Mouse (Mus musculus) intestine, embryonic 14.5 days (tissue): ENCODE results near the gene Lbhd1. TPM values are rescaled to one million over a fixed set of nuclear protein-coding genes. Genes with fewer than 3 reads are reported as not detected.
"Not testable (repeated sequence)": the region's sequence is repeated elsewhere in the genome, so short reads cannot be mapped to it uniquely, and the experiment has no call there.

Experiments
- ATAC-seq: fragments of 200-750 bp; cut with Nextera tagmentation; replicated peaks from 2 replicates; pipeline ENCODE4 v1.8.0; 2017; ENCODE audit warnings: low read depth, moderate number of reproducible peaks, moderate TSS enrichment, moderate library complexity; ENCODE audit not compliant: low FRiP score, low TSS enrichment
- DNase-seq: peaks from one replicate; pipeline ENCODE4 v3.0.0-alpha.2; 2018; ENCODE audit warnings: low spot score
- H3K27ac ChIP-seq: fragments of 300-500 bp; sonication (generic); 2 replicates; pipeline ENCODE4 v1.5.1; 2014; ENCODE audit warnings: low read depth, mild to moderate bottlenecking, control low read depth
- H3K27me3 ChIP-seq: fragments of 300-500 bp; sonication (generic); replicated peaks from 2 replicates; pipeline ENCODE4 v1.6.1; 2014; ENCODE audit warnings: low read length, control low read depth; ENCODE audit not compliant: control insufficient read depth, insufficient read depth
- H3K36me3 ChIP-seq: fragments of 300-500 bp; sonication (generic); 2 replicates; pipeline ENCODE4 v1.6.1; 2014; ENCODE audit warnings: low read length, control low read depth; ENCODE audit not compliant: control insufficient read depth, insufficient read depth
- H3K4me1 ChIP-seq: fragments of 300-500 bp; sonication (generic); replicated peaks from 2 replicates; pipeline ENCODE4 v1.6.1; 2014; ENCODE audit warnings: low read length, control low read depth, mixed read lengths; ENCODE audit not compliant: control insufficient read depth, insufficient read depth
- H3K4me2 ChIP-seq: fragments of 300-500 bp; sonication (generic); 2 replicates; pipeline ENCODE4 v1.6.1; 2014; ENCODE audit warnings: low read length
- H3K4me3 ChIP-seq: fragments of 300-500 bp; sonication (generic); 2 replicates; pipeline ENCODE4 v1.5.1; 2014; ENCODE audit warnings: low read depth, low read length, control low read depth, mixed read lengths
- H3K9ac ChIP-seq: fragments of 300-500 bp; sonication (generic); 2 replicates; pipeline ENCODE4 v1.6.1; 2014; ENCODE audit warnings: mild to moderate bottlenecking, low read length
- H3K9me3 ChIP-seq: fragments of 300-500 bp; sonication (generic); 2 replicates; pipeline ENCODE4 v1.6.1; 2016; ENCODE audit warnings: low read length, control low read depth; ENCODE audit not compliant: control insufficient read depth
- WGBS: fragments of 180-500 bp; shearing (Covaris S2); extraction: QIAGEN DNeasy Blood & Tissue Kit; methylation state at CpG from one replicate; pipeline ENCODE4 v1.1.7; 2014; 5-methylcytosine and 5-hydroxymethylcytosine counted together
- polyA plus RNA-seq: library from polyadenylated mRNA; unstranded; fragments of >200 nt; fragmentation: Nextera tagmentation; extraction: Ambion mirVana; gene quantifications from 2 replicates; pipeline ENCODE4 v1.2.1, GENCODE M21; 2014

Gene Lbhd1
- 78.6 and 79.2 TPM in 2 replicates for polyA plus RNA-seq

- H3K27me3 ChIP-seq = no peaks in the 10 kb centered on the region
- H3K36me3 ChIP-seq = peaks cover under 1% of the 10 kb centered on the region; the same call in 1 of the 2 replicates
- no peak within 1 kb of the TSS for H3K4me3 ChIP-seq
- 81% methylated on average over 3 of the region's 3 CpGs for WGBS
- ATAC-seq (no peak), DNase-seq (no peak)
- no peaks in the 10 kb centered on the region for H3K9me3 ChIP-seq
- H3K9ac ChIP-seq = no peak within 1 kb of the TSS
- no peak within 1 kb of the TSS for H3K4me2 ChIP-seq
- H3K4me1 ChIP-seq = peaks cover 13% of the 10 kb centered on the region
- H3K27ac ChIP-seq = no peak within 1 kb of the TSS
Observed at GRCm38 (mm10) chr19:8883616-8884015, at the start of gene Lbhd1, which contains the start of gene Gm49403. Gene Lbhd1, plus strand, starts transcription at chr19:8883732. Gene Gm49403, plus strand, starts transcription at chr19:8883930.

DNA sequence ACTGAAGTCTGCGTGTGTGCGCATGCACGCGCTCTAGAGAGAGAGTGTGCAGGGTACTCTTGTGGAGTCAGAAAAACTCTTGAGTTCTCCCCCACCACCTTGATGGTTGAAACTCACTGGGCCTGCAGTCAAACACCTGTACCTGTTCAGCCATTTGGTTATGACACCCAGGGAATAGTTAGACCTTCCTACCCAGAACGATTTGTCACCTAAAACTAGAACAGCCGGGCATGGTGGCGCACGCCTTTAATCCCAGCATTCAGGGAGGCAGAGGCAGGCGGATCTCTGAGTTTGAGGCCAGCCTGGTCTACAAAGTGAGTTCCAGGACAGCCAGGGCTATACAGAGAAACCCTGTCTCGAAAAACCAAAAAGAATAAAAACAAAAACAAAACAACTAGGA lies 47.2 kb upstream of the Lbhd1 start:
- Histone ChIP-seq H3K36me3 (peaks cover 37% of the 10 kb centered on the region), H3K4me1 (peaks cover 23% of the 10 kb centered on the region)
- 97% methylated on average over 10 of the region's 10 CpGs for WGBS
- H3K27ac ChIP-seq, H3K9me3 ChIP-seq, DNase-seq, H3K9ac ChIP-seq, H3K4me3 ChIP-seq, H3K27me3 ChIP-seq, ATAC-seq, H3K4me2 ChIP-seq: not testable (repeated sequence)

GRCm38 (mm10) chr19:8837251-8837791 lies 46.2 kb upstream of the Lbhd1 start, which contains the start of gene Bscl2:
Gene Bscl2, plus strand, starts transcription at chr19:8837467.
- Histone ChIP-seq H3K36me3 (peaks cover 27% of the 10 kb centered on the region), H3K4me3 (peak within 1 kb of the TSS; percentile 61), H3K27me3 (no peaks in the 10 kb centered on the region), H3K9ac (peak within 1 kb of the TSS; percentile 75), H3K4me1 (peaks cover 23% of the 10 kb centered on the region), H3K27ac (peak within 1 kb of the TSS; percentile 96), H3K9me3 (no peaks in the 10 kb centered on the region), H3K4me2 (peak within 1 kb of the TSS; percentile 98)
- under 1% methylated on average over 38 of the region's 38 CpGs for WGBS
- DNase-seq (peak; percentile 95), ATAC-seq (peak; percentile 74)

GRCm38 (mm10) chr19:8838041-8838730 lies 45.3 kb upstream of the Lbhd1 start:
- ATAC-seq (0 out of 2 replicates have a peak, but pooled peaks have one; percentile 25), DNase-seq (no peak)
- Histone ChIP-seq H3K36me3 (peaks cover 23% of the 10 kb centered on the region), H3K9me3 (no peaks in the 10 kb centered on the region), H3K4me1 (peaks cover 23% of the 10 kb centered on the region), H3K4me2 (peak overlapping the region; percentile 98), H3K9ac (peak overlapping the region; percentile 75), H3K27ac (peak overlapping the region; percentile 96), H3K4me3 (peak overlapping the region; percentile 61), H3K27me3 (no peaks in the 10 kb centered on the region)
- WGBS = 21% methylated on average over 15 of the region's 15 CpGs

GRCm38 (mm10) chr19:8839103-8839907 lies 44.2 kb upstream of the Lbhd1 start, which contains the start of gene Gng3:
Gene Gng3, minus strand, starts transcription at chr19:8839194.
- Histone ChIP-seq H3K4me3 (peak within 1 kb of the TSS; percentile 61), H3K9me3 (no peaks in the 10 kb centered on the region), H3K36me3 (peaks cover 12% of the 10 kb centered on the region), H3K4me1 (peaks cover 23% of the 10 kb centered on the region), H3K9ac (peak within 1 kb of the TSS; percentile 75), H3K27me3 (no peaks in the 10 kb centered on the region), H3K27ac (peak within 1 kb of the TSS; percentile 96), H3K4me2 (peak within 1 kb of the TSS; percentile 98)
- 62% methylated on average over 11 of the region's 11 CpGs for WGBS
- ATAC-seq = no peak
- DNase-seq = no peak

DNA sequence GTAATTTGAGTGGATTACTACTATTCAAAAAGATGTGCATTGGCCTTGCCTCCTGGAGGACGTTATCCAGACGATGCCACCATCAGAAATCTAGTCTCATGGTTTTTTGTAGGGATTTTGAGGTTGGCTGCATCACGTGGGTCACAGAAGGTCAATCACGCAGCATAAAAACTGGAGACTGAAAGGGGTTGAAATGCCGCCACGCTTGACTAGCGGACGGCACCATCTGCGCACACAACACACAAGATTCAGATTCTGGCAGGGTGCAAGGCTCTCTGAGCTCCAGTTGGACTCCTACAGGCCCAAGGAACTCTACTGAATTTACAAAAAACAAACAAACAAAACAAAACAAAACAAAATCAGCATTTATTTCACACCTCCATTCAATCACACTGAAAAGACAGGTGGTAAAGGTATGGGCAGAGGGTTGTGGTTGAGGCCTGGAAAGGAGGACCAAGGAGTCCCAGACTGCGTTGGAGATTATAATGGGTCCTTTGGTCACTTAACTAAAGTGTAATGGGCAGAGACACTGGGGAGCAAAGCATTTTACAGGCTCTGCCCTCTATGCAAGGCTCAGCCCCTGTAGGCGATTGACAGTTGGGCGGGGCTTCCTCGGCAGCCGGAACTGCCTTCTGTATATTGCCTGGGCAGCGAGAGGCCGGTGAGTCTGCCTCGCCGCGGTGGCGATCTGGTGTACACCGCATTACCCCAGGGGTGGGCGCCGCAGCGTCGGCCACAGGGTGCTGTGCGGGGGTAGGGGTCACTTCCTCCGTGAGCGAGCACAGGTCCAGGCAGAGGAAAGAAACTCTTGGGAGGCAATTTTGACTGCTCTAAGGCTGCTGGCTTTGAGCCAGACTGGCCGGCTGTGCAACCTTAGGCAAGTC lies 43.4 kb upstream of the Lbhd1 start:
- Histone ChIP-seq H3K4me3 (peak overlapping the region; percentile 42), H3K4me2 (peak overlapping the region; percentile 60), H3K27me3 (no peaks in the 10 kb centered on the region), H3K27ac (no peak overlapping the region), H3K4me1 (peaks cover 23% of the 10 kb centered on the region), H3K36me3 (peaks cover 5% of the 10 kb centered on the region), H3K9me3 (no peaks in the 10 kb centered on the region), H3K9ac (peak overlapping the region; percentile 50)
- WGBS = 24% methylated on average over 29 of the region's 29 CpGs
- ATAC-seq (no peak; the same call in 1 of the 2 replicates), DNase-seq (peak; percentile 78)

GRCm38 (mm10) chr19:8841012-8841411 lies 42.5 kb upstream of the Lbhd1 start:
- Histone ChIP-seq H3K27ac (no peak overlapping the region), H3K4me1 (peaks cover 23% of the 10 kb centered on the region), H3K4me3 (peak overlapping the region; percentile 42; the same call in 1 of the 2 replicates), H3K27me3 (no peaks in the 10 kb centered on the region), H3K9me3 (no peaks in the 10 kb centered on the region), H3K36me3 (peaks cover 8% of the 10 kb centered on the region), H3K4me2 (peak overlapping the region; percentile 60), H3K9ac (no peak overlapping the region)
- WGBS = 95% methylated on average over 7 of the region's 7 CpGs
- ATAC-seq = no peak
- no peak for DNase-seq

DNA sequence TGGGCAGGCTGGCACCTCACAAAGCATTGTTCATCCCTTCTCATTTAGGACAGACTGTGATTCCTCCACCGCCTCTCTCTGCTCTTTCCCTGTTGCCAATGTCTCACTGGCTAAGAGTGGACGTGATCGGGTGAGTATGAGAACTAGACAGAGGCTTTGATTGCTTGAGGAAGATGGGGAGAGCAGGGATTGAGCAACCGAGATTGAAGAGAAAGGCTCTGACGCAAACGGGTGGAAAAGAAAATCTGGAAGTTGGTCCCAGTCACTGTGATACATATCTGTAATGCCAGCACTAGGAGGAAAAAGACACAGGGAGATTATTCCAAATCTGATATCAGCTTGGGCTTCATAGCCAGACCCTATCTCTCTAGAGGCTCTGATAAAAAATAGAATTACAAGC lies 40.6 kb upstream of the Lbhd1 start:
- H3K4me1 ChIP-seq = peaks cover 23% of the 10 kb centered on the region
- H3K9ac ChIP-seq = no peak overlapping the region
- H3K9me3 ChIP-seq = no peaks in the 10 kb centered on the region
- WGBS = 86% methylated on average over 6 of the region's 6 CpGs
- H3K27ac ChIP-seq = no peak overlapping the region
- H3K36me3 ChIP-seq = peaks cover 22% of the 10 kb centered on the region
- H3K4me3 ChIP-seq = no peak overlapping the region
- no peak for ATAC-seq
- H3K4me2 ChIP-seq = no peak overlapping the region
- no peaks in the 10 kb centered on the region for H3K27me3 ChIP-seq
- no peak for DNase-seq
